Mouse (Mus musculus) ES-E14 (cell line): ENCODE data around the gene Tgfbi.

Experiments
- CHD2 ChIP-seq: IDR thresholded peaks from 2 replicates; pipeline ENCODE4 v1.6.1; 2014; ENCODE audit warnings: mild to moderate bottlenecking, low read depth, low read length, inconsistent platforms
- HCFC1 ChIP-seq: IDR thresholded peaks from 2 replicates; pipeline ENCODE4 v1.6.1; 2012; ENCODE audit warnings: low read length, inconsistent platforms, borderline replicate concordance; ENCODE audit not compliant: insufficient read depth
- MAFK ChIP-seq: IDR thresholded peaks from 2 replicates; pipeline ENCODE4 v1.6.1; 2014; ENCODE audit warnings: mild to moderate bottlenecking, low read depth, low read length, inconsistent platforms; ENCODE audit not compliant: insufficient read depth
- ZC3H11A ChIP-seq: IDR thresholded peaks from 2 replicates; pipeline ENCODE4 v1.6.1; 2012; ENCODE audit warnings: low read depth, mild to moderate bottlenecking, inconsistent platforms, low read length, borderline replicate concordance
- ZNF384 ChIP-seq: IDR thresholded peaks from 2 replicates; pipeline ENCODE4 v1.6.1; 2012; ENCODE audit warnings: low read depth, low read length, inconsistent platforms

DNA sequence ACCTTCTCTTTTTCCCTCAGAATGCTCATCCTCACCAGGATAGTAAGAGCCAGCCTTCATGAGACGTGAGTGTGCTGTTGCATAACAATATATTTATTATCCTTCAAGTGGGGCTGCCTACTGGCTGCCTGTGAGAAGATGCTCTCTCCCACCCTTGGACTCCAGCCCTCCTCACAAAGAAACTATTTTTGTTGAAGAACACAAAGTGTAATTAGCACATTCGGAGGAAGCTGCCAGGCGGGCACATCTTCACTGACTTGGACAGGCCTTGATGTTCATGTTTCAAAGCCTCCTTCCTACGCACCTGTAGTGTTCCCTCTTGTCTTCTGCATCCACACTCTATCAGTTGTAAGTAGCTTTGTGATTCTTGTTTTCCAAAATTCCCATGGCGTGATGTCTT, 28.9 kb upstream of the Tgfbi start:
- TF ChIP-seq HCFC1 (no peak), MAFK (no peak), ZC3H11A (no peak), CHD2 (no peak), ZNF384 (no peak)
